Mouse (Mus musculus) G1E (cell line): ENCODE measurements around the gene Boc.

Experiments
- CTCF ChIP-seq: IDR thresholded peaks from 2 replicates; pipeline ENCODE4 v1.5.1; 2012; ENCODE audit warnings: low read depth, low read length, inconsistent platforms, mixed read lengths
- GATA1 ChIP-seq: IDR thresholded peaks from 2 replicates; pipeline ENCODE4 v1.6.1; 2012; ENCODE audit warnings: borderline replicate concordance, low read length, inconsistent platforms, mixed read lengths
- GATA2 ChIP-seq: IDR thresholded peaks from 2 replicates; pipeline ENCODE4 v1.6.1; 2012; ENCODE audit warnings: low read depth, low read length, inconsistent platforms, borderline replicate concordance
- POLR2AphosphoS5 ChIP-seq: IDR thresholded peaks from 2 replicates; pipeline ENCODE4 v1.6.1; 2012; ENCODE audit warnings: low read depth, low read length, inconsistent platforms; ENCODE audit not compliant: insufficient replicate concordance
- TAL1 ChIP-seq: conservative IDR thresholded peaks from 2 replicates; pipeline ENCODE4 v1.6.1; 2012; ENCODE audit warnings: low read depth, low read length, inconsistent platforms, mixed read lengths

DNA sequence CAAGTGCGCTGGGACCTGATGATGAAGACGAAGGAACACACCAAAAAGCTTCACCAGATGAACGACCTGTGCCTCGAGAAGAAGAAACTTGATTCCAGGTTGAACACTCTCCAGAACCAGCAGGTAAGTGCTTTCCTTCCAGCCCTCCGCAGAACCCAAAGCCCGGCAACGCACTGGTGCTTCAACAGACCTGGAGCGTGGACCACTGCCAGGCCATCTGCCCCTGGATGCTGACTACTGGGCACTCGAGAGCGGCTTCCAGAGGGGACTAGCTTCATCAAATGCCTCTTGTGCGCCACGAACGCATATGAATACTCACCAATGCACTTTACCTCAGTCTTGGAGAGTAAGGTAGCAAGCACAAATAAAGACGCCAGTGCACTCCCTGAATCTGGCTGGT, 78.8 kb downstream of the Boc start:
- TF ChIP-seq CTCF (no peak), GATA1 (no peak), TAL1 (no peak), POLR2AphosphoS5 (no peak), GATA2 (no peak)
